1 mouse cellular context compared by ENCODE assay signal in genomic region chr11:103399986-103400385, GRCm38 (mm10).
TF ChIP-seq lines count a peak whose summit lies in the region.

No protein-coding gene starts in this region.

TF ChIP-seq in MEL, 35 proteins besides CTCF, POLR2A, EP300 and RAD21 (continued from another document):
- TF ChIP-seq NRF1 (IDR thresholded peaks at IDR 0.05; ENCODE audit: insufficient read depth, low read depth, low read length, poor library complexity, severe bottlenecking) (no peak), MEF2A (IDR thresholded peaks at IDR 0.05; ENCODE audit: extremely low read depth, insufficient replicate concordance, low read depth, low read length, poor library complexity, severe bottlenecking) (no peak), MAX (IDR thresholded peaks at IDR 0.05; ENCODE audit: low read length) (peak; percentile 62), MXI1 (IDR thresholded peaks at IDR 0.05; ENCODE audit: low read depth, low read length) (peak; percentile 50; the same call in 1 of the 2 replicates), BHLHE40 (IDR thresholded peaks at IDR 0.05; ENCODE audit: borderline replicate concordance, low read depth, low read length) (peak; percentile 44; the same call in 1 of the 2 replicates), ETS1 (IDR thresholded peaks at IDR 0.05; ENCODE audit: low read depth, low read length) (0 out of 2 replicates have a peak, but pooled peaks have one; percentile 38), RCOR1 (IDR thresholded peaks at IDR 0.05; ENCODE audit: low read depth, low read length) (0 out of 2 replicates have a peak, but pooled peaks have one; percentile 42), SIN3A (IDR thresholded peaks at IDR 0.05; ENCODE audit: low read length) (no peak; the same call in 1 of the 2 replicates), TBP (IDR thresholded peaks at IDR 0.05; ENCODE audit: low read depth, low read length) (no peak)
